Mouse (Mus musculus) mouse trophoblast stem cell (cell line): ENCODE data around the gene Med29.

ENCODE experiments used
- in situ Hi-C, 2 experiments: fragments of 300-500 bp; cut with MseI, MboI; formaldehyde crosslinking; loops; 2 replicates in 1 of 2; 3 replicates in 1 of 2; pipeline ENCODE4 v1.15.1; 2025

The Med29 gene

GRCm38 (mm10) chr7:28354596-28354995 is 37.9 kb downstream of the Med29 start:
- in situ Hi-C loops: no loop called here

- in situ Hi-C loops: no loop called here
These were observed 38.4 kb downstream of the Med29 start for GRCm38 (mm10) chr7:28354113-28354581.

- in situ Hi-C loops: no loop called here
These were observed 39.2 kb downstream of the Med29 start for GRCm38 (mm10) chr7:28353267-28353666.

- in situ Hi-C loops: no loop called here
These were observed 40.8 kb downstream of the Med29 start for GRCm38 (mm10) chr7:28351676-28352191.

GRCm38 (mm10) chr7:28350155-28350883 is 42.2 kb downstream of the Med29 start, which contains the start of gene Rps16:
Gene Rps16 (plus strand): TSS chr7:28350652.
- in situ Hi-C loops: no loop called here

- in situ Hi-C loops: no loop called here
These were observed 43.9 kb downstream of the Med29 start for GRCm38 (mm10) chr7:28348601-28349000.

GRCm38 (mm10) chr7:28347746-28348145 is 44.8 kb downstream of the Med29 start:
- in situ Hi-C loops: no loop called here

GRCm38 (mm10) chr7:28344637-28345036 is 47.9 kb downstream of the Med29 start:
- in situ Hi-C loops: no loop called here

- in situ Hi-C loops: no loop called here
These were observed 51.1 kb downstream of the Med29 start for GRCm38 (mm10) chr7:28341381-28341780.

GRCm38 (mm10) chr7:28339213-28339917 is 53.1 kb downstream of the Med29 start:
- in situ Hi-C loops: no loop called here

- in situ Hi-C loops: no loop called here
These were observed 54.2 kb downstream of the Med29 start, which contains the start of gene Supt5 for GRCm38 (mm10) chr7:28338108-28338998. Gene Supt5 (minus strand): TSS chr7:28338746.
